Mouse (Mus musculus): ENCODE measurements around the gene Fmn2. TPM values are rescaled to one million over a fixed set of nuclear protein-coding genes. Genes with fewer than 3 reads are reported as not detected.

Fmn2 gene
- polyA plus RNA-seq, 1 experiment from 2014 or later = 8.2 TPM

DNA sequence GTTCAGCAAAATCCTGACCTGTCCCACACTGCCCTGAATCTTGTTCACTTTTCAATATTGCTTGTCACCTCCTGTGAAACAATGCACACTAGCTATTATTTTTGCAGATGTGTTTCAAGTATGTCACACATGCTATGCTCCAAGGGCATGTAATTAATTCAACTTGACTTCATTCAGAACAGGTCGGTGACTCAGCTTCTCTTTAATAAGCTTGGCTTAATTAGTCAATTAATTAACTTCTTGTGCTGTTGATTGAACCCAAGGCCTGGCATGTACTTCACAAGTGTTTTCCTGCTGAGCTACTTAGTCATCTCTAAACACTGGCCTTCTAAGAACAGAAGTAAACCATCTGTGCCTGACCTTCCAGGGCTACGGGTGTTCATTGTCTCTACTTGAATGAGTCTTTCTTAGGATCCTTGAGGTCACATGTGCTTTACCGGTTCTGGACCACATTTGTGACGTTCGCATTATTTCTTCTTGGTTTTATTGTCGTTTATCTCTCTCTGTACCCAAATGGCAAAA is 136.0 kb downstream of the Fmn2 start:
- H3K4me2 ChIP-seq = no peak overlapping the region
- DNase-seq (ENCODE audit: low spot score, missing footprints) = no peak
- 68% methylated on average over 6 of the region's 6 CpGs for WGBS

GRCm38 (mm10) chr1:174640901-174641300 is 139.3 kb downstream of the Fmn2 start:
- no peak overlapping the region for H3K9ac ChIP-seq (ENCODE audit: low read length)
- H3K27me3 ChIP-seq (ENCODE audit: control insufficient read depth, insufficient read depth, low read length) = no peaks in the 10 kb centered on the region
- no peaks in the 10 kb centered on the region; the same call in 1 of the 2 replicates for H3K36me3 ChIP-seq (ENCODE audit: control insufficient read depth, insufficient read depth, low read length)
- H3K9me3 ChIP-seq (ENCODE audit: control insufficient read depth, low read length) = no peaks in the 10 kb centered on the region
- H3K4me1 ChIP-seq (ENCODE audit: control insufficient read depth, insufficient read depth, low read length) = no peaks in the 10 kb centered on the region
- ATAC-seq (ENCODE audit: low FRiP score) (no peak), DNase-seq (ENCODE audit: low spot score, missing footprints) (no peak)
- no peak overlapping the region for H3K27ac ChIP-seq (ENCODE audit: low read depth, low read length)
- H3K4me2 ChIP-seq = no peak overlapping the region
- no peak overlapping the region for H3K4me3 ChIP-seq (ENCODE audit: low read depth, low read length)
- 93% methylated on average over 1 of the region's 1 CpGs for WGBS

More for the DNA sequence above, 136.0 kb downstream of the Fmn2 start:
- H3K4me1 ChIP-seq (ENCODE audit: control insufficient read depth, insufficient read depth, low read length) = no peaks in the 10 kb centered on the region
- no peaks in the 10 kb centered on the region for H3K9me3 ChIP-seq (ENCODE audit: control insufficient read depth, low read length)
- ATAC-seq (ENCODE audit: low FRiP score) = no peak
- H3K36me3 ChIP-seq (ENCODE audit: control insufficient read depth, insufficient read depth, low read length) = no peaks in the 10 kb centered on the region; the same call in 1 of the 2 replicates
- no peak overlapping the region for H3K27ac ChIP-seq (ENCODE audit: low read depth, low read length)
- H3K9ac ChIP-seq (ENCODE audit: low read length) = no peak overlapping the region
- no peaks in the 10 kb centered on the region for H3K27me3 ChIP-seq (ENCODE audit: control insufficient read depth, insufficient read depth, low read length)
- H3K4me3 ChIP-seq (ENCODE audit: low read depth, low read length) = no peak overlapping the region

DNA sequence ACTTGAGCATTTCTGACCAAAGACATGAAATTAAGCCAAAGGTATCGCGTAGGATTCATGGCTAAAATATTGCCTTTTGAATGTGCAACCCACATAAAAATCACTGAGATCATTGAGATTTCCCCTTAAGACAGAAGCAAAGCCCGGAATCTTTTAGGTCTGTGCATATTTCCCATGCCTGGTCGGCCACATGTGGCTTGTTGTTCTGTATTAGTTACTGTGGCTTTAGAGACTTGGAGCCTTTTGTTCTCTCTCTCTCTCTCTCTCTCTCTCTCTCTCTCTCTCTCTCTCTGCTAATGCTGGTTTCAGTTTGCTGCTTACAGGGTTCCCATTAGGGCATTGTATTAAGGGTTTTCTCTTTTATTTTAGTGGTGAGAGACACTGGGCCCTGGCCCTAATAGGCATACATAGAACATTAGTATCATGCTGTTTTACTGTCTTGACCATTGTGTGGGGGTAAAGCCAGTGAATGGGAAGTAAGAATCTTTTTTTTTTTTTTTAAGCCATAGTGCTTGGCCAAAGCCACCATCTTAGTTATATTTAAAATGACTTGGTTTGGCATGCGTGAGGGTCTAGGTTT is 141.9 kb downstream of the Fmn2 start:
- Histone ChIP-seq H3K27me3 (ENCODE audit: control insufficient read depth, insufficient read depth, low read length) (no peaks in the 10 kb centered on the region), H3K4me1 (ENCODE audit: control insufficient read depth, insufficient read depth, low read length) (no peaks in the 10 kb centered on the region), H3K9me3 (ENCODE audit: control insufficient read depth, low read length) (no peaks in the 10 kb centered on the region), H3K4me3 (ENCODE audit: low read depth, low read length) (no peak overlapping the region), H3K36me3 (ENCODE audit: control insufficient read depth, insufficient read depth, low read length) (no peaks in the 10 kb centered on the region), H3K27ac (ENCODE audit: low read depth, low read length) (no peak overlapping the region), H3K4me2 (no peak overlapping the region), H3K9ac (ENCODE audit: low read length) (no peak overlapping the region)
- DNase-seq (ENCODE audit: low spot score, missing footprints) (no peak), ATAC-seq (ENCODE audit: low FRiP score) (no peak)
- WGBS = 70% methylated on average over 5 of the region's 5 CpGs

- ATAC-seq (ENCODE audit: low FRiP score) (peak; percentile 75), DNase-seq (ENCODE audit: low spot score, missing footprints) (peak; percentile 83)
- H3K27me3 ChIP-seq (ENCODE audit: control insufficient read depth, insufficient read depth, low read length) = no peaks in the 10 kb centered on the region
- H3K4me1 ChIP-seq (ENCODE audit: control insufficient read depth, insufficient read depth, low read length) = no peaks in the 10 kb centered on the region
- H3K4me2 ChIP-seq = no peak overlapping the region
- peak overlapping the region; percentile 10; the same call in 1 of the 2 replicates for H3K27ac ChIP-seq (ENCODE audit: low read depth, low read length)
- H3K36me3 ChIP-seq (ENCODE audit: control insufficient read depth, insufficient read depth, low read length) = no peaks in the 10 kb centered on the region
- WGBS = 53% methylated on average over 11 of the region's 11 CpGs
- H3K4me3 ChIP-seq (ENCODE audit: low read depth, low read length) = no peak overlapping the region
- H3K9ac ChIP-seq (ENCODE audit: low read length) = no peak overlapping the region
- H3K9me3 ChIP-seq (ENCODE audit: control insufficient read depth, low read length) = no peaks in the 10 kb centered on the region
Observed at GRCm38 (mm10) chr1:174649421-174649826, 147.8 kb downstream of the Fmn2 start.

- no peak for DNase-seq (ENCODE audit: low spot score, missing footprints)
- no peak overlapping the region for H3K4me3 ChIP-seq (ENCODE audit: low read depth, low read length)
- H3K27ac ChIP-seq (ENCODE audit: low read depth, low read length) = no peak overlapping the region
- ATAC-seq (ENCODE audit: low FRiP score) = no peak
- H3K36me3 ChIP-seq (ENCODE audit: control insufficient read depth, insufficient read depth, low read length) = no peaks in the 10 kb centered on the region
- no peaks in the 10 kb centered on the region for H3K4me1 ChIP-seq (ENCODE audit: control insufficient read depth, insufficient read depth, low read length)
- 73% methylated on average over 5 of the region's 5 CpGs for WGBS
- H3K9me3 ChIP-seq (ENCODE audit: control insufficient read depth, low read length) = no peaks in the 10 kb centered on the region
- no peaks in the 10 kb centered on the region for H3K27me3 ChIP-seq (ENCODE audit: control insufficient read depth, insufficient read depth, low read length)
- no peak overlapping the region for H3K4me2 ChIP-seq
- no peak overlapping the region for H3K9ac ChIP-seq (ENCODE audit: low read length)
Observed at GRCm38 (mm10) chr1:174654565-174654964, 152.9 kb downstream of the Fmn2 start.

GRCm38 (mm10) chr1:174655354-174655753 is 153.7 kb downstream of the Fmn2 start:
- Histone ChIP-seq H3K36me3 (ENCODE audit: control insufficient read depth, insufficient read depth, low read length) (no peaks in the 10 kb centered on the region), H3K9ac (ENCODE audit: low read length) (no peak overlapping the region)
- DNase-seq (ENCODE audit: low spot score, missing footprints) = no peak

GRCm38 (mm10) chr1:174656554-174656953 is 154.9 kb downstream of the Fmn2 start:
- H3K9me3 ChIP-seq (ENCODE audit: control insufficient read depth, low read length) = no peaks in the 10 kb centered on the region
- no peak overlapping the region for H3K4me2 ChIP-seq
- H3K4me3 ChIP-seq (ENCODE audit: low read depth, low read length) = no peak overlapping the region
- H3K36me3 ChIP-seq (ENCODE audit: control insufficient read depth, insufficient read depth, low read length) = no peaks in the 10 kb centered on the region
- no peaks in the 10 kb centered on the region for H3K27me3 ChIP-seq (ENCODE audit: control insufficient read depth, insufficient read depth, low read length)
- no peak overlapping the region for H3K27ac ChIP-seq (ENCODE audit: low read depth, low read length)
- H3K9ac ChIP-seq (ENCODE audit: low read length) = no peak overlapping the region
- DNase-seq (ENCODE audit: low spot score, missing footprints) = no peak
- ATAC-seq (ENCODE audit: low FRiP score) = no peak
- H3K4me1 ChIP-seq (ENCODE audit: control insufficient read depth, insufficient read depth, low read length) = no peaks in the 10 kb centered on the region
- 95% methylated on average over 4 of the region's 4 CpGs for WGBS

More at GRCm38 (mm10) chr1:174655354-174655753, 153.7 kb downstream of the Fmn2 start:
- Histone ChIP-seq H3K9me3 (ENCODE audit: control insufficient read depth, low read length) (no peaks in the 10 kb centered on the region), H3K4me1 (ENCODE audit: control insufficient read depth, insufficient read depth, low read length) (no peaks in the 10 kb centered on the region), H3K27me3 (ENCODE audit: control insufficient read depth, insufficient read depth, low read length) (no peaks in the 10 kb centered on the region), H3K27ac (ENCODE audit: low read depth, low read length) (no peak overlapping the region), H3K4me2 (no peak overlapping the region), H3K4me3 (ENCODE audit: low read depth, low read length) (no peak overlapping the region)
- no peak for ATAC-seq (ENCODE audit: low FRiP score)
- WGBS = 77% methylated on average over 9 of the region's 9 CpGs

GRCm38 (mm10) chr1:174659459-174660223 is 158.0 kb downstream of the Fmn2 start:
- DNase-seq (ENCODE audit: low spot score, missing footprints) (no peak), ATAC-seq (ENCODE audit: low FRiP score) (no peak)
- 94% methylated on average over 12 of the region's 12 CpGs for WGBS
- H3K9ac ChIP-seq (ENCODE audit: low read length) = no peak overlapping the region
- no peak overlapping the region for H3K4me2 ChIP-seq
- no peaks in the 10 kb centered on the region for H3K9me3 ChIP-seq (ENCODE audit: control insufficient read depth, low read length)
- no peaks in the 10 kb centered on the region for H3K4me1 ChIP-seq (ENCODE audit: control insufficient read depth, insufficient read depth, low read length)
- H3K4me3 ChIP-seq (ENCODE audit: low read depth, low read length) = no peak overlapping the region
- no peaks in the 10 kb centered on the region for H3K36me3 ChIP-seq (ENCODE audit: control insufficient read depth, insufficient read depth, low read length)
- no peaks in the 10 kb centered on the region for H3K27me3 ChIP-seq (ENCODE audit: control insufficient read depth, insufficient read depth, low read length)
- H3K27ac ChIP-seq (ENCODE audit: low read depth, low read length) = no peak overlapping the region

DNA sequence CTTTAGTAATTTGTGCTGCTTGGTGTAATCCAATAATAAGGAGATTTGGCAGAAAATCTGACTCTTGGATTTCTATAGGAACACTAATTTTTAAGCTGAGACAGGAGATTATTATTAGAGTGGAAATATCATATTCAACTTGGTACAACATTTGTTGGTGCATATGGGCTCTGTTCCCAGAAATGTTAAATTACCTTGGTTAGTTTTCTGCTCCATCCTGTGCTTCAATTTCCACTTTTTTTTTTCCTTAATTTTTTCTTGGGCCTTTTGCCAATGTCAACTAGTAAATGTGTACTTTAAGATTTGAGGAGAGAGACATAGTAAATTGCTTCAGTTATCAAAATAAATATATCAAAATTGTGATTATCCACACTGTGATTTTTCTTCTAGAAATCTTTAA is 163.5 kb downstream of the Fmn2 start:
- no peaks in the 10 kb centered on the region for H3K36me3 ChIP-seq (ENCODE audit: control insufficient read depth, insufficient read depth, low read length)
- no peak overlapping the region for H3K4me3 ChIP-seq (ENCODE audit: low read depth, low read length)
- H3K4me1 ChIP-seq (ENCODE audit: control insufficient read depth, insufficient read depth, low read length) = no peaks in the 10 kb centered on the region
- DNase-seq (ENCODE audit: low spot score, missing footprints) (no peak), ATAC-seq (ENCODE audit: low FRiP score) (no peak)
- H3K4me2 ChIP-seq = no peak overlapping the region
- H3K27me3 ChIP-seq (ENCODE audit: control insufficient read depth, insufficient read depth, low read length) = no peaks in the 10 kb centered on the region
- no peaks in the 10 kb centered on the region for H3K9me3 ChIP-seq (ENCODE audit: control insufficient read depth, low read length)
- H3K9ac ChIP-seq (ENCODE audit: low read length) = no peak overlapping the region
- no peak overlapping the region for H3K27ac ChIP-seq (ENCODE audit: low read depth, low read length)
